In genomic region chr14:8097978-8098686, GRCm38 (mm10) we compare ENCODE assay signal across 8 mouse cellular contexts. TPM values are rescaled to one million over a fixed set of nuclear protein-coding genes. Genes with fewer than 3 reads are reported as not detected.
A peak's percentile ranks its signal among the peaks of the same experiment; 100 is the strongest.
DNase-seq lines count a peak whose midpoint lies in the region; ATAC-seq and TF ChIP-seq lines count a peak whose summit lies in the region.

Pxk (plus strand) TSS chr14:8098211.

- H3K4me1 ChIP-seq in MEL (ENCODE audit: control insufficient read depth in 1 of 2, insufficient read depth in 2 of 2, low read length in 2 of 2): peaks cover 4% of the 10 kb centered on the region in 2 experiments; a peak in 3 of 4 replicates
- H3K4me1 ChIP-seq in cerebellum, adult 2 months (ENCODE audit: control insufficient read depth, insufficient read depth, low read length): peaks cover 4% of the 10 kb centered on the region
- peaks cover 24% of the 10 kb centered on the region for H3K4me1 ChIP-seq in hindbrain, embryonic 10.5 days (replicated peaks)
- H3K4me1 ChIP-seq in lung, postnatal 0 days (ENCODE audit: insufficient read depth, low read depth, low read length): peaks cover 13% of the 10 kb centered on the region; the same call in 1 of the 2 replicates

- peak within 1 kb of the TSS; percentile 76 for H3K9ac ChIP-seq in MEL (ENCODE audit: control insufficient read depth, low read depth, low read length, poor library complexity, severe bottlenecking)
- peak within 1 kb of the TSS; percentile 65 for H3K9ac ChIP-seq in lung, postnatal 0 days (replicated peaks; ENCODE audit: low read depth)

- peak within 1 kb of the TSS; percentile 67 for H3K4me2 ChIP-seq in lung, postnatal 0 days (replicated peaks; ENCODE audit: low read depth, low read length)

- H3K79me2 ChIP-seq in MEL (ENCODE audit: control insufficient read depth, insufficient read depth, low read length, poor library complexity): peaks cover 1% of the 10 kb centered on the region; the same call in 1 of the 2 replicates

- WGBS in cerebellum, adult 2 months: 1% methylated on average over 85 of the region's 89 CpGs
- under 1% methylated on average over 89 of the region's 89 CpGs for WGBS in hindbrain, embryonic 10.5 days
- WGBS in lung, postnatal 0 days: under 1% methylated on average over 58 of the region's 89 CpGs

- no peak for TF ChIP-seq RAD21 in MEL (IDR thresholded peaks at IDR 0.05; ENCODE audit: low read depth, low read length)

- peak; percentile 89 for ATAC-seq in frontal cortex, adult (ENCODE audit: low TSS enrichment)
- ATAC-seq in lung, postnatal 0 days: peak; percentile 91

- no peak within 1 kb of the TSS for H3K27ac ChIP-seq in MEL (ENCODE audit: control insufficient read depth, low read depth, low read length)
- H3K27ac ChIP-seq in cerebellum, adult 2 months (ENCODE audit: insufficient read depth, low read length): peak within 1 kb of the TSS; percentile 55
- peak within 1 kb of the TSS; percentile 87 for H3K27ac ChIP-seq in hindbrain, embryonic 10.5 days
- peak within 1 kb of the TSS; percentile 82 for H3K27ac ChIP-seq in lung, postnatal 0 days (ENCODE audit: low read length)

- H3K9me3 ChIP-seq in MEL (replicated peaks; ENCODE audit: insufficient read depth, low read length): no peaks in the 10 kb centered on the region
- H3K9me3 ChIP-seq in hindbrain, embryonic 10.5 days: no peaks in the 10 kb centered on the region
- H3K9me3 ChIP-seq in lung, postnatal 0 days (ENCODE audit: low read length): no peaks in the 10 kb centered on the region

- H3K36me3 ChIP-seq in MEL (ENCODE audit: control insufficient read depth in 1 of 2, insufficient read depth in 2 of 2, low read length in 2 of 2): peaks cover 0 to 2% of the 10 kb centered on the region in 2 experiments; a peak in 2 of 4 replicates
- H3K36me3 ChIP-seq in hindbrain, embryonic 10.5 days: no peaks in the 10 kb centered on the region
- H3K36me3 ChIP-seq in lung, postnatal 0 days (ENCODE audit: insufficient read depth, low read length): no peaks in the 10 kb centered on the region

- TF ChIP-seq POLR2A in MEL (IDR thresholded peaks at IDR 0.05; ENCODE audit: control insufficient read depth in 1 of 2, insufficient read depth in 1 of 2, low read depth in 1 of 2, low read length in 2 of 2, poor library complexity in 1 of 2): peak in 1 of 2 experiments; percentile 52; a peak in 1 of 4 replicates
- 0 out of 2 replicates have a peak, but pooled peaks have one; percentile 42 for TF ChIP-seq POLR2A in cerebellum, adult 2 months (IDR thresholded peaks at IDR 0.05; ENCODE audit: borderline replicate concordance, insufficient read depth, low read length)

- TF ChIP-seq CTCF in MEL (IDR thresholded peaks at IDR 0.05 in 2 of 3, conservative IDR thresholded peaks at IDR 0.05 in 1 of 3; ENCODE audit: control insufficient read depth in 1 of 3, insufficient read depth in 1 of 3, low read depth in 2 of 3, low read length in 3 of 3, poor library complexity in 1 of 3, severe bottlenecking in 1 of 3): no peak
- no peak for TF ChIP-seq CTCF in cerebellum, adult 2 months (IDR thresholded peaks at IDR 0.05; ENCODE audit: borderline replicate concordance, insufficient read depth, low read depth, low read length)
- TF ChIP-seq CTCF in lung, postnatal 0 days (IDR thresholded peaks at IDR 0.05): no peak

- TF ChIP-seq EP300 in MEL (IDR thresholded peaks at IDR 0.05; ENCODE audit: low read depth in 1 of 2, low read length in 2 of 2): no peak; a peak in 1 of 4 replicates
- no peak for TF ChIP-seq EP300 in lung, postnatal 0 days (IDR thresholded peaks at IDR 0.05)

- H3K4me3 ChIP-seq in MEL (ENCODE audit: control insufficient read depth in 1 of 2, insufficient read depth in 1 of 2, low read depth in 2 of 2, low read length in 2 of 2): peak within 1 kb of the TSS; percentile 66 to 79
- peak within 1 kb of the TSS; percentile 67 for H3K4me3 ChIP-seq in cerebellum, adult 2 months (replicated peaks; ENCODE audit: insufficient read depth, low read depth, low read length)
- H3K4me3 ChIP-seq in hindbrain, embryonic 10.5 days: peak within 1 kb of the TSS; percentile 84
- H3K4me3 ChIP-seq in lung, postnatal 0 days (ENCODE audit: low read depth, low read length): peak within 1 kb of the TSS; percentile 91

- H3K27me3 ChIP-seq in MEL (ENCODE audit: control insufficient read depth in 1 of 2, insufficient read depth in 2 of 2, low read length in 2 of 2): no peaks in the 10 kb centered on the region
- no peaks in the 10 kb centered on the region for H3K27me3 ChIP-seq in cerebellum, adult 2 months (ENCODE audit: control insufficient read depth, insufficient read depth, low read length)
- H3K27me3 ChIP-seq in hindbrain, embryonic 10.5 days (ENCODE audit: insufficient read depth, poor library complexity, severe bottlenecking): no peaks in the 10 kb centered on the region
- no peaks in the 10 kb centered on the region for H3K27me3 ChIP-seq in lung, postnatal 0 days (replicated peaks; ENCODE audit: insufficient read depth, low read length)

- peak; percentile 91 for DNase-seq in MEL (ENCODE audit: low read depth, low spot score)
- peak; percentile 95 to 97 for DNase-seq in cerebellum, adult 2 months
- DNase-seq in hindbrain, embryonic 10.5 days (ENCODE audit: low spot score): peak; percentile 94
- peak; percentile 91 for DNase-seq in layer of hippocampus, adult 9-11 months
- DNase-seq in lung, postnatal 0 days (ENCODE audit: low spot score): peak; percentile 92
- peak; percentile 77 for DNase-seq in ovary, postnatal 14 days (ENCODE audit: low spot score)
- DNase-seq in thymus, postnatal 14 days: peak; percentile 96

TF ChIP-seq in MEL, 35 proteins besides CTCF, POLR2A, EP300 and RAD21:
- no peak for TF ChIP-seq MYC (IDR thresholded peaks at IDR 0.05; ENCODE audit: low read depth, low read length)
- TF ChIP-seq HCFC1 (IDR thresholded peaks at IDR 0.05; ENCODE audit: low read depth, low read length): peak; percentile 75
- TF ChIP-seq JUND (IDR thresholded peaks at IDR 0.05; ENCODE audit: low read depth, low read length): no peak
- TF ChIP-seq TCF12 (IDR thresholded peaks at IDR 0.05; ENCODE audit: low read depth, low read length): 0 out of 2 replicates have a peak, but pooled peaks have one; percentile 17
- TF ChIP-seq SMC3 (IDR thresholded peaks at IDR 0.05; ENCODE audit: low read depth, low read length): no peak
- TF ChIP-seq ZNF384 (IDR thresholded peaks at IDR 0.05; ENCODE audit: low read depth, low read length): no peak
- TF ChIP-seq NRF1 (IDR thresholded peaks at IDR 0.05; ENCODE audit: insufficient read depth, low read depth, low read length, poor library complexity, severe bottlenecking): peak; percentile 36; the same call in 1 of the 2 replicates
- peak; percentile 97 for TF ChIP-seq SIN3A (IDR thresholded peaks at IDR 0.05; ENCODE audit: low read length)
- no peak for TF ChIP-seq E2F4 (IDR thresholded peaks at IDR 0.05; ENCODE audit: borderline replicate concordance, low read depth, low read length)
- TF ChIP-seq RCOR1 (IDR thresholded peaks at IDR 0.05; ENCODE audit: low read depth, low read length): 0 out of 2 replicates have a peak, but pooled peaks have one; percentile 10
- no peak for TF ChIP-seq CHD1 (IDR thresholded peaks at IDR 0.05; ENCODE audit: low read depth, low read length)
- TF ChIP-seq MAZ (IDR thresholded peaks at IDR 0.05; ENCODE audit: low read depth, low read length): peak; percentile 53; the same call in 1 of the 2 replicates
- TF ChIP-seq NELFE (IDR thresholded peaks at IDR 0.05; ENCODE audit: low read depth, low read length): no peak
- TF ChIP-seq USF1 (IDR thresholded peaks at IDR 0.05; ENCODE audit: low read depth, low read length): no peak

RNA-seq across cellular contexts. Expression of gene Pxk, which starts in this region (rescaled TPM):
- 5.9 and 6.1 TPM in 2 replicates for total RNA-seq in MEL (2012; rRNA removed)
- polyA plus RNA-seq in MEL (2012; ENCODE audit: insufficient read depth in 1 of 2, insufficient read length in 2 of 2, low read depth in 1 of 2, low replicate concordance in 2 of 2, missing spikeins in 1 of 2): 10 to 100 TPM in 1 of 2 experiments, not detected in 1; 12.9 TPM
- 66.7 and 67.7 TPM in 2 replicates for polyA plus RNA-seq in cerebellum, adult 2 months (2012; rRNA removed)
- 19.8 and 23.8 TPM in 2 replicates for polyA plus RNA-seq in hindbrain, embryonic 10.5 days (2016; fragmentation: Nextera tagmentation; extraction: Ambion mirVana)
- 47.5 and 48.4 TPM in 2 replicates for polyA plus RNA-seq in lung, postnatal 0 days (2015; fragmentation: Nextera tagmentation; extraction: Ambion mirVana)
